Mouse (Mus musculus): ENCODE results near the gene Asrgl1.

- TF ChIP-seq POLR2A (IDR thresholded peaks at IDR 0.05; ENCODE audit: borderline replicate concordance, insufficient read depth, low read length) (no peak), CTCF (IDR thresholded peaks at IDR 0.05; ENCODE audit: borderline replicate concordance, insufficient read depth, low read depth, low read length) (no peak)
Measured at GRCm38 (mm10) chr19:9067292-9067691, 68.1 kb downstream of the Asrgl1 start.
